Mouse (Mus musculus) lung, postnatal 0 days (tissue): ENCODE measurements at regions not wholly inside any gene's neighbourhood (a gene's known extent, or its start where the extent isn't known, plus 50 kb on each side); places are given as distances from the start of the nearest gene placed in this dataset.

ENCODE experiments used
- ATAC-seq: fragments of 200-750 bp; cut with Nextera tagmentation; 2 replicates; pipeline ENCODE4 v1.8.0; 2017; ENCODE audit warnings: moderate library complexity
- DNase-seq: peaks from one replicate; pipeline ENCODE4 v3.0.0-alpha.2; 2016; ENCODE audit warnings: low spot score
- H3K27ac ChIP-seq: fragments of 300-500 bp; sonication (generic); 2 replicates; pipeline ENCODE4 v1.5.1; 2014; ENCODE audit warnings: antibody characterized with exemption, mild to moderate bottlenecking, low read length, mixed read lengths
- H3K27me3 ChIP-seq: fragments of 300-500 bp; sonication (generic); replicated peaks from 2 replicates; pipeline ENCODE4 v1.6.1; 2014; ENCODE audit warnings: low read length, mixed read lengths; ENCODE audit not compliant: insufficient read depth
- H3K36me3 ChIP-seq: fragments of 300-500 bp; sonication (generic); 2 replicates; pipeline ENCODE4 v1.6.1; 2014; ENCODE audit warnings: low read length, mixed read lengths; ENCODE audit not compliant: insufficient read depth
- H3K4me1 ChIP-seq: fragments of 300-500 bp; sonication (generic); 2 replicates; pipeline ENCODE4 v1.6.1; 2014; ENCODE audit warnings: antibody characterized with exemption, low read depth, low read length, mixed read lengths; ENCODE audit not compliant: insufficient read depth
- H3K4me2 ChIP-seq: fragments of 300-500 bp; sonication (generic); replicated peaks from 2 replicates; pipeline ENCODE4 v1.6.1; 2014; ENCODE audit warnings: low read depth, mild to moderate bottlenecking, low read length, moderate library complexity, mixed read lengths
- H3K4me3 ChIP-seq: fragments of 300-500 bp; sonication (generic); 2 replicates; pipeline ENCODE4 v1.5.1; 2014; ENCODE audit warnings: low read depth, low read length
- H3K9ac ChIP-seq: fragments of 300-500 bp; sonication (generic); replicated peaks from 2 replicates; pipeline ENCODE4 v1.6.1; 2014; ENCODE audit warnings: low read depth, mild to moderate bottlenecking
- H3K9me3 ChIP-seq: fragments of 300-500 bp; sonication (generic); 2 replicates; pipeline ENCODE4 v1.6.1; 2016; ENCODE audit warnings: low read length, mixed read lengths
- CTCF ChIP-seq: IDR thresholded peaks from 2 replicates; pipeline ENCODE4 v1.5.1; 2016; ENCODE audit warnings: antibody characterized with exemption, mild to moderate bottlenecking
- EP300 ChIP-seq: IDR thresholded peaks from 2 replicates; pipeline ENCODE4 v1.6.1; 2016; ENCODE audit warnings: antibody characterized with exemption, mild to moderate bottlenecking, control low read depth
- WGBS: fragments of 180-500 bp; shearing (Covaris S2); extraction: QIAGEN DNeasy Blood & Tissue Kit; methylation state at CpG from one replicate; pipeline ENCODE4 v1.1.7; 2014; 5-methylcytosine and 5-hydroxymethylcytosine counted together

- WGBS = 78% methylated on average over 1 of the region's 1 CpGs
- Histone ChIP-seq H3K27me3 (no peaks in the 10 kb centered on the region), H3K36me3 (no peaks in the 10 kb centered on the region), H3K4me3 (no peak overlapping the region), H3K27ac (no peak overlapping the region), H3K9ac (no peak overlapping the region), H3K9me3 (no peaks in the 10 kb centered on the region), H3K4me1 (no peaks in the 10 kb centered on the region), H3K4me2 (no peak overlapping the region)
- ATAC-seq (no peak), DNase-seq (no peak)
- TF ChIP-seq EP300 = no peak
These were observed 61.5 kb upstream of the Sp8 start for GRCm38 (mm10) chr12:118784643-118785042.

- ATAC-seq = no peak
- DNase-seq = no peak
- no peak for TF ChIP-seq CTCF
- TF ChIP-seq EP300 = no peak
- Histone ChIP-seq H3K4me3 (no peak overlapping the region), H3K9me3 (no peaks in the 10 kb centered on the region), H3K9ac (no peak overlapping the region), H3K4me1 (no peaks in the 10 kb centered on the region), H3K27me3 (no peaks in the 10 kb centered on the region), H3K4me2 (no peak overlapping the region), H3K36me3 (no peaks in the 10 kb centered on the region), H3K27ac (no peak overlapping the region)
- WGBS = 83% methylated on average over 3 of the region's 3 CpGs
These were observed 64.2 kb upstream of the Sp8 start for GRCm38 (mm10) chr12:118781978-118782377.

- Histone ChIP-seq H3K4me2 (no peak overlapping the region), H3K4me1 (no peaks in the 10 kb centered on the region), H3K27ac (no peak overlapping the region), H3K4me3 (no peak overlapping the region), H3K36me3 (no peaks in the 10 kb centered on the region), H3K9me3 (no peaks in the 10 kb centered on the region), H3K9ac (no peak overlapping the region), H3K27me3 (no peaks in the 10 kb centered on the region)
- WGBS = 57% methylated on average over 1 of the region's 1 CpGs
- ATAC-seq = no peak
- DNase-seq = no peak
- no peak for TF ChIP-seq CTCF
These were observed 70.6 kb upstream of the Sp8 start for GRCm38 (mm10) chr12:118775463-118776064.

GRCm38 (mm10) chr12:118772790-118773189 is 73.3 kb upstream of the Sp8 start:
- H3K27ac ChIP-seq = no peak overlapping the region
- H3K4me3 ChIP-seq = no peak overlapping the region
- H3K27me3 ChIP-seq = no peaks in the 10 kb centered on the region
- no peaks in the 10 kb centered on the region for H3K4me1 ChIP-seq
- ATAC-seq (no peak), DNase-seq (no peak)
- 52% methylated on average over 2 of the region's 2 CpGs for WGBS
- no peaks in the 10 kb centered on the region for H3K9me3 ChIP-seq
- TF ChIP-seq CTCF (no peak), EP300 (no peak)
- H3K4me2 ChIP-seq = no peak overlapping the region
- no peak overlapping the region for H3K9ac ChIP-seq
- no peaks in the 10 kb centered on the region for H3K36me3 ChIP-seq

- Histone ChIP-seq H3K9ac (no peak overlapping the region), H3K4me2 (no peak overlapping the region), H3K27ac (no peak overlapping the region), H3K4me3 (no peak overlapping the region), H3K27me3 (no peaks in the 10 kb centered on the region), H3K36me3 (no peaks in the 10 kb centered on the region), H3K9me3 (no peaks in the 10 kb centered on the region), H3K4me1 (no peaks in the 10 kb centered on the region)
- TF ChIP-seq EP300 (no peak), CTCF (no peak)
- no peak for DNase-seq
- WGBS = 73% methylated on average over 1 of the region's 1 CpGs
- ATAC-seq = no peak
These were observed 79.7 kb upstream of the Sp8 start for GRCm38 (mm10) chr12:118766472-118766871.

- H3K4me1 ChIP-seq = no peaks in the 10 kb centered on the region
- H3K4me3 ChIP-seq = no peak overlapping the region
- no peaks in the 10 kb centered on the region for H3K9me3 ChIP-seq
- ATAC-seq = no peak
- H3K36me3 ChIP-seq = no peaks in the 10 kb centered on the region
- no peak for DNase-seq
- no peak overlapping the region for H3K4me2 ChIP-seq
- H3K27me3 ChIP-seq = no peaks in the 10 kb centered on the region
- no peak overlapping the region for H3K27ac ChIP-seq
- WGBS = 53% methylated on average over 2 of the region's 2 CpGs
- TF ChIP-seq EP300 (no peak), CTCF (no peak)
- H3K9ac ChIP-seq = no peak overlapping the region
These were observed 92.1 kb upstream of the Sp8 start for GRCm38 (mm10) chr12:118754076-118754475.

- DNase-seq = no peak
- H3K9me3 ChIP-seq = no peaks in the 10 kb centered on the region
- TF ChIP-seq EP300 (no peak), CTCF (no peak)
- no peak overlapping the region for H3K4me2 ChIP-seq
- no peak overlapping the region for H3K27ac ChIP-seq
- H3K36me3 ChIP-seq = no peaks in the 10 kb centered on the region
- H3K27me3 ChIP-seq = no peaks in the 10 kb centered on the region
- H3K4me1 ChIP-seq = no peaks in the 10 kb centered on the region
- 64% methylated on average over 4 of the region's 4 CpGs for WGBS
- ATAC-seq = no peak
- no peak overlapping the region for H3K9ac ChIP-seq
- H3K4me3 ChIP-seq = no peak overlapping the region
These were observed 107.0 kb upstream of the Sp8 start for GRCm38 (mm10) chr12:118739103-118739502.
